In the genomic region with DNA sequence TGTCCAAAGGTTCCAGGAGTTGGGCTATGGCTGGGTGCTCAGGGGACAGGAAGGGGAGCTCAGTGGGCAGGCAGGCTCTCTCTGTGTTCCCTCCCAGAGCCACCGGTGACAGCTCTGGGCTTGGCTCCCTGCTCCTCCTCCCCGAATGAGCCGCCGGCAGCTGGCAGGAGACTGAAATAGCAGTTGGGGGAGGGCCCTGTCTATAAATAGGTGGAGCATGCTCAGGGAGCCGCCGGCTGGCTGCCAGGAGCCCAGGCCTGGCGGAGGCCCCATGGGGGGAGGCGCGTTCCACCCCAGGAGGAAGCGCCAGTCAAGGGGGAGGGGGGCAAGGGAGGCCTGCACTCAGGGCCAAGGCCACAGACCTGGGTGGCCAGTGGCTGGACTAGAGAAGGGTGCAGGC, we compare ENCODE assay signal across 8 mouse cellular contexts. TPM values are rescaled to one million over a fixed set of nuclear protein-coding genes. Genes with fewer than 3 reads are reported as not detected.
DNase-seq lines count a peak whose midpoint lies in the region; ATAC-seq lines count a peak whose summit lies in the region.

No protein-coding gene starts in this region.

- H3K9me3 ChIP-seq in heart, embryonic 11.5 days (replicated peaks; ENCODE audit: control insufficient read depth, low read length) = no peaks in the 10 kb centered on the region
- no peaks in the 10 kb centered on the region for H3K9me3 ChIP-seq in kidney, embryonic 16.5 days (ENCODE audit: low read length)

- ATAC-seq in erythroblast, adult 5-6 weeks (replicated peaks; ENCODE audit: low FRiP score, poor library complexity, severe bottlenecking) = peak; percentile 15; the same call in 1 of the 2 replicates
- ATAC-seq in heart, embryonic 11.5 days (replicated peaks; ENCODE audit: insufficient number of reproducible peaks, low FRiP score, low TSS enrichment) = peak; percentile 77
- peak; percentile 89 for ATAC-seq in kidney, embryonic 16.5 days (ENCODE audit: low FRiP score, low TSS enrichment)

- 0% methylated on average over 10 of the region's 10 CpGs for WGBS in heart, embryonic 11.5 days (ENCODE audit: insufficient replicate concordance)
- WGBS in kidney, embryonic 16.5 days = 0% methylated on average over 10 of the region's 10 CpGs

- no peaks in the 10 kb centered on the region for H3K27me3 ChIP-seq in heart, embryonic 11.5 days (ENCODE audit: control insufficient read depth, insufficient read depth, low read length)
- H3K27me3 ChIP-seq in kidney, embryonic 16.5 days (ENCODE audit: insufficient read depth, low read length) = 0 out of 2 replicates have a peak, but pooled peaks cover 2% of the 10 kb centered on the region

- no peaks in the 10 kb centered on the region for H3K36me3 ChIP-seq in heart, embryonic 11.5 days (ENCODE audit: control insufficient read depth, insufficient read depth, low read length)
- H3K36me3 ChIP-seq in kidney, embryonic 16.5 days (ENCODE audit: insufficient read depth, low read length) = no peaks in the 10 kb centered on the region

- peaks cover 90% of the 10 kb centered on the region for H3K4me1 ChIP-seq in heart, embryonic 11.5 days (ENCODE audit: control insufficient read depth, insufficient read depth, low read length)
- peaks cover 86% of the 10 kb centered on the region for H3K4me1 ChIP-seq in kidney, embryonic 16.5 days (ENCODE audit: insufficient read depth, low read length)

- H3K4me3 ChIP-seq in heart, embryonic 11.5 days (ENCODE audit: low read depth, low read length) = peak overlapping the region; percentile 66
- H3K4me3 ChIP-seq in kidney, embryonic 16.5 days (ENCODE audit: low read length) = peak overlapping the region; percentile 44

- H3K4me2 ChIP-seq in heart, embryonic 11.5 days = peak overlapping the region; percentile 79
- H3K4me2 ChIP-seq in kidney, embryonic 16.5 days (replicated peaks; ENCODE audit: low read depth, low read length) = peak overlapping the region; percentile 69

- peak; percentile 56 to 60 for DNase-seq in B cell, adult 2 months
- DNase-seq in brain, adult 2 months (ENCODE audit: low read depth, low spot score) = peak; percentile 98
- peak; percentile 90 for DNase-seq in liver
- peak; percentile 60 to 71 for DNase-seq in monocyte, adult 2 months (ENCODE audit: low read depth in 1 of 2, low spot score in 2 of 2)
- DNase-seq in spleen, postnatal 14 days (ENCODE audit: low spot score in 2 of 2) = peak; percentile 59 to 64

- peak overlapping the region; percentile 86 for H3K27ac ChIP-seq in heart, embryonic 11.5 days (ENCODE audit: low read depth, low read length)
- H3K27ac ChIP-seq in kidney, embryonic 16.5 days (ENCODE audit: low read length) = peak overlapping the region; percentile 90

- peak overlapping the region; percentile 83 for H3K9ac ChIP-seq in heart, embryonic 11.5 days (ENCODE audit: low read depth, low read length)
- H3K9ac ChIP-seq in kidney, embryonic 16.5 days (replicated peaks; ENCODE audit: low read length) = peak overlapping the region; percentile 56

RNA-seq across cellular contexts. Expression of gene Hdac5, which starts 11.2 kb away (rescaled TPM):
- 3.7 and 10.2 TPM in 2 replicates for total RNA-seq in erythroblast, adult 5-6 weeks (2015; ENCODE audit: low replicate concordance)
- total RNA-seq in erythroblast, adult 5-6 weeks (2017; ENCODE audit: low replicate concordance) = 13.3 and 17.3 TPM in 2 replicates
- polyA plus RNA-seq in heart, embryonic 11.5 days (2014; fragmentation: Nextera tagmentation; extraction: Ambion mirVana) = 42.8 and 45.3 TPM in 2 replicates
- 51.5 and 59.8 TPM in 2 replicates for polyA plus RNA-seq in kidney, embryonic 16.5 days (2015; fragmentation: Nextera tagmentation; extraction: Ambion mirVana)

RNA-seq across cellular contexts. Expression of gene G6pc3, which starts 29.4 kb away (rescaled TPM):
- total RNA-seq in erythroblast, adult 5-6 weeks (2015; ENCODE audit: low replicate concordance) = 16.3 and 21.7 TPM in 2 replicates
- 4.7 and 9.8 TPM in 2 replicates for total RNA-seq in erythroblast, adult 5-6 weeks (2017; ENCODE audit: low replicate concordance)
- 27.9 and 28.7 TPM in 2 replicates for polyA plus RNA-seq in heart, embryonic 11.5 days (2014; fragmentation: Nextera tagmentation; extraction: Ambion mirVana)
- polyA plus RNA-seq in kidney, embryonic 16.5 days (2015; fragmentation: Nextera tagmentation; extraction: Ambion mirVana) = 46.0 and 49.9 TPM in 2 replicates

RNA-seq across cellular contexts. Expression of gene BC030867, which starts 29.9 kb away (rescaled TPM):
- total RNA-seq in erythroblast, adult 5-6 weeks (2015; ENCODE audit: low replicate concordance) = 3.8 and 5.0 TPM in 2 replicates
- 4.1 and 7.2 TPM in 2 replicates for total RNA-seq in erythroblast, adult 5-6 weeks (2017; ENCODE audit: low replicate concordance)
- polyA plus RNA-seq in heart, embryonic 11.5 days (2014; fragmentation: Nextera tagmentation; extraction: Ambion mirVana) = 12.7 and 13.2 TPM in 2 replicates
- 21.2 and 24.6 TPM in 2 replicates for polyA plus RNA-seq in kidney, embryonic 16.5 days (2015; fragmentation: Nextera tagmentation; extraction: Ambion mirVana)

RNA-seq across cellular contexts. Expression of gene Lsm12, which starts 33.7 kb away (rescaled TPM):
- 48.3 and 48.8 TPM in 2 replicates for total RNA-seq in erythroblast, adult 5-6 weeks (2015; ENCODE audit: low replicate concordance)
- total RNA-seq in erythroblast, adult 5-6 weeks (2017; ENCODE audit: low replicate concordance) = 22.7 and 28.8 TPM in 2 replicates
- 61.3 and 64.3 TPM in 2 replicates for polyA plus RNA-seq in heart, embryonic 11.5 days (2014; fragmentation: Nextera tagmentation; extraction: Ambion mirVana)
- 90.2 and 108 TPM in 2 replicates for polyA plus RNA-seq in kidney, embryonic 16.5 days (2015; fragmentation: Nextera tagmentation; extraction: Ambion mirVana)

RNA-seq across cellular contexts. Expression of gene Asb16, which starts 49.8 kb away (rescaled TPM):
- not detected in 2 replicates for total RNA-seq in erythroblast, adult 5-6 weeks (2015; ENCODE audit: low replicate concordance)
- total RNA-seq in erythroblast, adult 5-6 weeks (2017; ENCODE audit: low replicate concordance) = not detected in 2 replicates
- polyA plus RNA-seq in heart, embryonic 11.5 days (2014; fragmentation: Nextera tagmentation; extraction: Ambion mirVana) = 0.23 TPM in 1 of 2 replicates, not detected in the other
- polyA plus RNA-seq in kidney, embryonic 16.5 days (2015; fragmentation: Nextera tagmentation; extraction: Ambion mirVana) = not detected in 2 replicates

Comparison
In these comparisons a context has a peak if more than half of its experiments do, and no peak if none do; other contexts are left out.
1. Peak in every context shown above with its lines: DNase-seq, ATAC-seq, H3K4me3 ChIP-seq and H3K27ac ChIP-seq.
2. ATAC-seq: peak in every context shown above with its lines; median percentile 89 in kidney, embryonic 16.5 days; 77 in heart, embryonic 11.5 days; 15 in erythroblast, adult 5-6 weeks.